Mouse (Mus musculus) kidney, adult 11 months (tissue): ENCODE measurements around the gene Rprd1b.

Experiments used
- DNase-seq: peaks from one replicate; pipeline ENCODE4 v3.0.0; 2022

The Rprd1b gene

GRCm38 (mm10) chr2:158090096-158090495 lies 61.8 kb downstream of the Rprd1b start:
- no peak for DNase-seq

- no peak for DNase-seq
Observed at GRCm38 (mm10) chr2:158093345-158093744, 65.0 kb downstream of the Rprd1b start.

GRCm38 (mm10) chr2:158094300-158094699 lies 66.0 kb downstream of the Rprd1b start:
- no peak for DNase-seq

- DNase-seq: no peak
Observed at GRCm38 (mm10) chr2:158094846-158095245, 66.5 kb downstream of the Rprd1b start.

GRCm38 (mm10) chr2:158097071-158097470 lies 68.8 kb downstream of the Rprd1b start:
- no peak for DNase-seq

- no peak for DNase-seq
Observed at GRCm38 (mm10) chr2:158098730-158099129, 70.4 kb downstream of the Rprd1b start.

- DNase-seq: no peak
Observed at GRCm38 (mm10) chr2:158099537-158099936, 71.2 kb downstream of the Rprd1b start.

- no peak for DNase-seq
Observed at GRCm38 (mm10) chr2:158101768-158102167, 73.5 kb downstream of the Rprd1b start.

GRCm38 (mm10) chr2:158104966-158105365 lies 76.7 kb downstream of the Rprd1b start:
- peak; percentile 47 for DNase-seq

GRCm38 (mm10) chr2:158105605-158106004 lies 77.3 kb downstream of the Rprd1b start:
- DNase-seq: no peak

- DNase-seq: peak; percentile 73
Observed at GRCm38 (mm10) chr2:158106947-158107587, 78.8 kb downstream of the Rprd1b start.

- no peak for DNase-seq
Observed at GRCm38 (mm10) chr2:158109516-158109915, 81.2 kb downstream of the Rprd1b start.

GRCm38 (mm10) chr2:158113591-158114257 lies 85.4 kb downstream of the Rprd1b start:
- peak; percentile 95 for DNase-seq

- no peak for DNase-seq
Observed at GRCm38 (mm10) chr2:158114931-158115330, 86.6 kb downstream of the Rprd1b start.

GRCm38 (mm10) chr2:158115838-158116453 lies 87.6 kb downstream of the Rprd1b start:
- no peak for DNase-seq

GRCm38 (mm10) chr2:158116653-158117052 lies 88.4 kb downstream of the Rprd1b start:
- no peak for DNase-seq

- DNase-seq: no peak
Observed at GRCm38 (mm10) chr2:158119145-158119544, 90.8 kb downstream of the Rprd1b start.

GRCm38 (mm10) chr2:158120211-158120610 lies 91.9 kb downstream of the Rprd1b start:
- DNase-seq: no peak

- DNase-seq: no peak
Observed at GRCm38 (mm10) chr2:158120868-158121267, 92.6 kb downstream of the Rprd1b start.

- DNase-seq: peak; percentile 84
Observed at GRCm38 (mm10) chr2:158121645-158122326, 93.5 kb downstream of the Rprd1b start.

GRCm38 (mm10) chr2:158122814-158123213 lies 94.5 kb downstream of the Rprd1b start:
- peak; percentile 85 for DNase-seq

GRCm38 (mm10) chr2:158127245-158127644 lies 98.9 kb downstream of the Rprd1b start:
- no peak for DNase-seq

GRCm38 (mm10) chr2:158127872-158128271 lies 99.6 kb downstream of the Rprd1b start:
- DNase-seq: no peak
